Mouse (Mus musculus) embryo, embryonic 9.5 days (tissue): ENCODE measurements around the gene Sec24c.
A peak's percentile ranks its signal among the peaks of the same experiment; 100 is the strongest.

Experiments
- DNase-seq: peaks from one replicate; pipeline ENCODE4 v3.0.0-alpha.2; 2017; ENCODE audit errors: extremely low spot score

Sec24c gene

GRCm38 (mm10) chr14:20660827-20661660, 13.1 kb upstream of the Sec24c start:
- DNase-seq, result peak; percentile 94

- no peak for DNase-seq
Measured at GRCm38 (mm10) chr14:20661661-20662331, 12.3 kb upstream of the Sec24c start.

DNA sequence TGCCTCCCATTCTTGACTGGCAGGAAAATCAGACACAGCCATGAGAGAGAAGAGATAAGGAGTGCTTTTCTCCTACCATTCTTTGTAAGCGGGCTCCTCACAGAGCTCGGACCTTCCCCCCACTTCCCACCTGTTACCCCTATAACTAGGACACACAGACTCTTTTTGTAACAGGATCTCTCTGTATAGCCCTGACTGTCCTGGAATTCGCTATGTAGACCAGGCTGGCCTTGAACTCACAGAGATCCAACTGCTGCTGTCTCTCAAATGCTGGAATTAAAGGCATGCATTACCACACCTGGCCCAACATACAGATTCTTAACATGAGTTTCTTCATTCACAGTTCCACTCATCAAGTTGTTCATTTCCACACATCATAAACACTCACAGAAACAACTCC, 11.4 kb upstream of the Sec24c start:
- DNase-seq, result no peak

DNA sequence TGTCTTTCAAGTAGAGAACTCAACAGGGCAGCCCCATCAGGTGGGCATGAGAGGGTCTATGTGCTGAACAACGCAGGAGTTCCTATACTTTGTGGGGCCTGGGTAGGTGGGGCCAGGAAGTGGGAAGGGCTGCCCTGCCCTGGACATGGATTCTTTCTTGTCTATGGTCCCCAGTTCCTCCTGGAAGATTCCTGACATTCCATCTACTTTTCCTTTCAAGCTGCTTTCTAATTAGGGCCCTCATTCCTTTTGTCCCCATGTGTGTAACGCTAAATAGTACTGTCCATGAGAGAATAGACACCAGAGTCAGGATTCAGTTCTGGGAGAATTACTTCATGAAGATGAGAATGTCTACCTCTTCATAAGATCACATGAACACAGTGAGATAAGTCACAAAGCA, 10.5 kb upstream of the Sec24c start:
- no peak for DNase-seq

- no peak for DNase-seq
Measured at GRCm38 (mm10) chr14:20664436-20664835, 9.7 kb upstream of the Sec24c start.

GRCm38 (mm10) chr14:20667469-20667868, 6.6 kb upstream of the Sec24c start:
- no peak for DNase-seq

GRCm38 (mm10) chr14:20668154-20668810, 5.8 kb upstream of the Sec24c start, which contains the start of gene Synpo2l:
Gene Synpo2l (minus strand): TSS chr14:20668354.
- no peak for DNase-seq

- DNase-seq, result peak; percentile 41
Measured at GRCm38 (mm10) chr14:20672990-20673389, 1.1 kb upstream of the Sec24c start.

DNA sequence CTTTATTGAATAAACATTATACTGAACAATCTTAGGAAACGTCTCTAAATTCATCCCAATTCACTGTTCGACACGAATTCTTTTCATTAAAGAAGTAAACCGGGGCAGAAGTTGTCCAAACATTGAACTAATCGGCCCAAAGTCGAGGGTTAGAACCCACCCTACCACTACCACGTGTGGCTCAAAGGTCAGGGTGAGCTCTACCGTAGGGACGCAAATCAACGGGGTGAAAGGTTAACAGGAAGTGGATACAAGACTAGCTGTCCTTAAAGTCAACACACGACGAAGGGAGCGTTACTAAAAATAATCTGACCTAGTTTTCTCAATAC, 409 bp upstream of the Sec24c start:
- no peak for DNase-seq

DNA sequence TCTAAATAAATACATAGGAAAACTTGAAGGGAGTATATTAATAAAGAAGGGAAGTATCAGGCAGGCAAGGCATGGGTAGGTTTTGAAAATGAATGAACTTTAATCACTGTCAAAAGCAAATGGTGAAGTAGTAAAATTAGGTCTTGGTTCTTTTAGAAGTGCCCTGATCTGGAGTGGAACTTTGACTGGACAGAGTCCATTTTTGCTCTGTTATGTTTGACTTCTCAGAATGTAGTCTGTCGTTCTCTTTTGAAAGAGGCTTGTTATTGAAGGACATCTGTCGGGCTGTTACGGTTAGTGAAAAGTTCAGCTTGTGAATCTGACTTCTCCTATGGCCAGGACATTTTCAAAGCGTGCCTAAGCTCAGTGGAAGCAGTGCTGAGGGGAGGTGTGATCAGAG, 3.8 kb downstream of the Sec24c start:
- no peak for DNase-seq

DNA sequence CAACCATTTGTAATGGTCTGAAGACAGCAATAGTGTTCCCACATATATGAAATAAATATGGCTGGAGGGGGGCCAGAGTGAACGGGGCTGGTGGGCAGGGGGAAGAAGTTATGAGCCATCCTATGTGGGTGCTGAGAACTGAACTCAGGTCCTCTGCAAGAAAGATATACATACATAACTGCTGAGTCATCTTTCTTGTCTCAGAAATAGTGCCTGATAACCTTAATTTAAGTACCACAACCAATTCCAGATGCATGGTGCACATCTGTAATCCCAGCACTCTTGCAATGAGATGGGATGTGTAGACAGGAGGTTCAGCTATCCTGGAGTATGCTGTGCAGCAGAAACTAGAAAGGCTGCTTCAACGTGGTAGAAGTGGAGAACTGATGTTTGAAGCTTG, 7.6 kb downstream of the Sec24c start:
- no peak for DNase-seq

DNA sequence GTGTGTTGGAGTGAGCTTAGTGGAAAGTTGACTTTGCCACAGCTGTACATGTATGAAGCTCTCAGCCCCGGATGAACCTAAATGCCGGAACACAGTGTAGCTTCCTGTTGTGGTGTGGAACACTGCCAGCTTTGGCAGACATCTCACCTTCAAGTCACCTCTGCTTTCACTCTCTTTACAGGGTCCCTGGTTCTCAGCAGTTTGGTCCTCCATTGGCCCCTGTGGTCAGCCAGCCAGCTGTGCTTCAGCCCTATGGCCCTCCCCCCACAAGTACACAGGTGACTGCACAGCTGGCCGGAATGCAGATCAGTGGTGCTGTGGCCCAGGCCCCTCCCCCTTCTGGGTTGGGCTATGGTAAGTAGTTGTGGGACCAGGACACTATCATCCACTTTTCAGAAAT, 8.4 kb downstream of the Sec24c start:
- no peak for DNase-seq

DNA sequence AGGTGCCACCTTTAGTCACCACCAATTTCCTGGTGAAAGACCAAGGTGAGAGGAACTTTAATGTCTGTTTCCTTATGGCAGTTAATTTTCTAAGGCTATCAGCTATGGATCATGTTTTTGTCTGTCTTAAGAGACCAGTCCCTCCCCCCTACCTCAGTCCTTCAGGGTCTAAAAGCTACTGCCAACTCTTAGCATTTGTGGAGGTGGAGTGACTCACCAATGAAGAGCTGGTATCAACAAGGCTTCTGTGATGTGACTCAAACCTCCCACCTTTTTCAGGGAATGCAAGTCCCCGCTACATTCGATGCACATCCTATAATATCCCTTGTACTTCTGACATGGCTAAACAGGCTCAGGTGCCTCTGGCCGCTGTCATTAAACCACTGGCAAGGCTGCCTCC, 12.5 kb downstream of the Sec24c start:
- DNase-seq, result no peak

GRCm38 (mm10) chr14:20689009-20689408, 14.9 kb downstream of the Sec24c start:
- DNase-seq, result no peak

DNA sequence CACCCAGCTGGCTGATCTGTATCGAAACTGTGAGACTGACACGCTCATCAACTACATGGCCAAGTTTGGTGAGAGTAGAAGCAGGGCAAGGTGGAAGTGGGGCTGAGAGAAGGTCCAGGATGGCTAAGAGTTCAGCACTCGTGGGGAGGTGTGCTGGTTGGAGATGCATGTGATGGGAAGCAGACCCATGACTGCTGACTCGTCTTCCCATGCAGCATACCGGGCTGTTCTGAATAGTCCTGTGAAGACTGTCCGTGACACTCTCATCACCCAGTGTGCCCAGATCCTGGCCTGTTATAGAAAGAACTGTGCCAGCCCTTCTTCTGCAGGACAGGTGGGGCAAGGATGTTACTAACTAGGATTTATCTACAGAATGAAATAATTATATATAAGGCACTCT, 17.7 kb downstream of the Sec24c start:
- DNase-seq, result no peak

- DNase-seq, result no peak
Measured at GRCm38 (mm10) chr14:20693589-20694101, 19.5 kb downstream of the Sec24c start.

DNA sequence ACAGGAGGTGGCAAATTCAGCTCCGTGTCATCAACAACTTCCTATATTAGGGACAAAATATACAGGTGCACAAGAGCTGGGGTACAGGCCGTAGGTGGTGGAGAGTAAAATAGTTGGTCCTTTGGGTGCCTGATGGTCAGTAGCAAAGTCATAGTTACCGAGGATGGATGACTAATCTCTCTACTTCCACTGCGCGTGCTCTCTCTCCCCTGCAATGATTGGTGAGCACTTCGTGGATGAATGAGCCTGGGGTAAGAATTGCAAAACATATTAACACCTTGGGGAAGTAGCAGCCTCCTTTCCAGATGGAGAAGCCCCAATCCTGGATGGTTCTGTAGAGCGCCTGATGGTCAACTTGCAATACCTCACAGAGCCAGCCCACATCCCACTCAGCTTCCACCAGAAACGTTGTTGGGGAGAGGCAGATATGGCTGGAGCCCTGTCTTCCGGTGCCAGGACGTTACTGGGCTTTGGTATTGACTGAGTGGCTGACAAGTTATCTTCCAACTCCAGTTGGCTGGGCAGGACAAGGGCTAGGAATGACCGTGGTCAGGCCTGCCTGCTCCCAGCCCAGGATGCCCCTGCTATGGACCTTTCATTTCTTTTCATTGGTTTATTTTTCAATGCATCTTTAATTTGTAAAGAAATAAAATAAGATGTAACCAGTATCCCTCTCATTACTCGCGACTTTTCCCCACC, 20.2 kb downstream of the Sec24c start:
- DNase-seq, result no peak

DNA sequence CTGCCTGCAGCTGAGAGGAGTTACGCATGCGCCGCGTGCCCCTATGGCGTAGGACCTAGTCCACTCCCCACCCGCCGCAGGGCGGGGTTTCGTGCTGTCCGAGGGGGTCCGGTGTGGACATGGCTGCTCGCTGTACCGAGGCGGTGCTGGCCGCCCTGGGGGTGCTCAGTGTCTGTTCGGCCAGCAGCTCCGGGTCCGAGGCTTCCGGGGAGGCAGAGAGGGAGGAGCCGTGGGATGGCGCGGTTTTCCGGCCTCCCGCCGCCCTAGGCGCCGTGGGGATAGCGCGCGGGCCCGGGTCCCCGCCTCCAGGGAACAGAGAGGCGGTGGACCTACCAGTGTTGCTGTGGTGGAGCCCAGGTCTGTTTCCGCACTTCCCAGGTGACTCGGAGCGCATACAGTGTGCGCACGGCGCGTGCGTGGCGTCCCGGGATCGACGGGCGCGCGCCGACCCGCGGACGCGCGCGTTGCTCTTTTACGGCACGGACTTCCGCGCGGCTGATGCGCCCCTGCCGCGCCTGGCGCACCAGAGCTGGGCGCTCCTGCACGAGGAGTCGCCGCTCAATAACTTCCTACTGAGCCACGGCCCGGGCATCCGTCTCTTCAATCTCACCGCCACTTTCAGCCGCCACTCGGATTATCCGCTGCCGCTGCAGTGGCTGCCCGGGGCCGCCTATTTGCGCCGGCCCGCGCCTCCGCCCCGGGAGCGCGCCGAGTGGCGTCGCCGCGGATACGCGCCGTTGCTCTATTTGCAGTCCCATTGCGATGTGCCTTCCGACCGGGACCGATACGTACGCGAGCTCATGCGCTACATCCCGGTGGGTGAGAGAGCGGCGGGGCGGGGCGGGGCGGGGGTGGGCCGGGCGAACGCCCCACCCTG, 21.0 kb downstream of the Sec24c start, which contains the start of gene Fut11:
Fut11 (plus strand) TSS at position 85 of the 877 bp plus-strand sequence.
- peak; percentile 87 for DNase-seq

DNA sequence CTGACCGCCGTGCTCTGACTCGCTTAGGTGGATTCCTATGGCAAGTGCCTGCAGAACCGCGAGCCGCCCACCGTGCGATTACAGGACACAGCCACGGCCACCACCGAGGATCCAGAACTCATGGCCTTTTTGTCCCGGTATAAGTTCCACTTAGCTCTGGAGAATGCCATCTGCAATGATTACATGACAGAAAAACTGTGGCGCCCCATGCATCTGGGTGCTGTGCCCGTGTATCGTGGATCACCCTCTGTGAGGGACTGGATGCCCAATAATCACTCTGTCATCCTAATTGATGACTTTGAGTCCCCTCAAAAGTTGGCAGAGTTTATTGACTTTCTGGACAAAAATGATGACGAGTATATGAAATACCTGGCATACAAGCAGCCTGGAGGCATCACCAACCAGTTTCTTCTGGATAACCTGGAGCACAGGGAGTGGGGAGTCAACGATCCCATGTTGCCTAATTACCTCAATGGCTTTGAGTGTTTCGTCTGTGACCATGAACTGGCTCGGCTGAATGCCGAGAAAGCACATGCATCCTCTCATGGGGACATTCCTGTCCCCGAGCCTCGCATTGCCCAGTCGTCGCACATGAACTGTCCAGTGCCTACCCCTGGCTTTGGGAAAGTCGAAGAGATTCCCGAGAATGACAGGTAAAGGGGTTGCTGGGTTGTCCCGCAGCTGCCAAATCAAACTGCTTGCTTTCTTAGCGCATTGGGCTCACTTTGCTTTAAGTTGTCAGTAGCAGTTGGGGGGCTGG, 21.8 kb downstream of the Sec24c start:
- no peak for DNase-seq

DNA sequence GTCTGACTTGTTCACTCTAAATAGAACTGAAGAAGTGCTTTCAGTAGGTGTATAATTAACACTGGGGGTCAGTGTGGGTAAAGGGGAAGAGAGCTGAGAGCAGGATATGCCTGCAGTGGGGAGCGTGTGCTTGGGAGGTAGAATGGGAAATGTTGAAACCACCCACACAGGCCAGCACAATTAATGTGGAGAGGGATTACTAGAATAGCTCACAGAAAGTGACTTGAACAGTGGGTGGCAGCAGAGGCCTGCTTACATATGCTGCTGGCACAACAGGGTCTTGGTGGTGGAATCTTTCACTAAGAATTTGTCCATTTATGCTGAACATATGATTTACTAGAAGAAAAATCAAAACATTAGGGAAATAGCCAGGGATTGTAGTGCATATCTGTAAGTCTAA, 22.9 kb downstream of the Sec24c start:
- peak; percentile 34 for DNase-seq
